Mouse (Mus musculus): ENCODE measurements around the gene AI837181. TPM values are rescaled to one million over a fixed set of nuclear protein-coding genes. Genes with fewer than 3 reads are reported as not detected.

AI837181 gene
- total RNA-seq, 2 experiments from 2014 or later: 66.4 to 69.8 TPM

GRCm38 (mm10) chr19:5473720-5474119 lies 48.8 kb downstream of the AI837181 start, which contains the start of gene Efemp2:
TSS of gene Efemp2 (plus strand) at chr19:5473954.
- peak; percentile 57 to 68 for DNase-seq

GRCm38 (mm10) chr19:5474281-5475068 lies 49.5 kb downstream of the AI837181 start:
- no peak for DNase-seq

- no peak for DNase-seq
Measured at GRCm38 (mm10) chr19:5475069-5475714, 50.2 kb downstream of the AI837181 start.

Other genes starting within 250 kb of the AI837181 start
- 10 to 100 TPM; 52.5 to 55.0 TPM for gene Pacs1, start 152.0 kb upstream of the AI837181 start, total RNA-seq (2021)
- gene Sf3b2, start 129.7 kb upstream of the AI837181 start, total RNA-seq (2021): 100 to 1,000 TPM; 204 to 205 TPM
- 100 to 1,000 TPM; 110 TPM for gene Gal3st3, start 126.8 kb upstream of the AI837181 start, total RNA-seq (2021)
- not detected for gene Catsper1, start 89.4 kb upstream of the AI837181 start, total RNA-seq (2021)
- gene Cst6, start 75.6 kb upstream of the AI837181 start, total RNA-seq (2021): 1 to 10 TPM; 7.3 to 7.7 TPM
- gene Eif1ad, start 58.4 kb upstream of the AI837181 start, total RNA-seq (2021): 10 to 100 TPM; 20.6 to 21.3 TPM
- 10 to 100 TPM; 80.9 to 90.9 TPM for gene Banf1, start 58.0 kb upstream of the AI837181 start, total RNA-seq (2021)
- gene Sart1, start 36.4 kb upstream of the AI837181 start, total RNA-seq (2021): 100 to 1,000 TPM in 1 of 2 experiments, 10 to 100 TPM in 1; 97.9 to 104 TPM
- gene Tsga10ip, start 22.6 kb upstream of the AI837181 start, total RNA-seq (2021): not detected
- gene Drap1, start 165 bp upstream of the AI837181 start, total RNA-seq (2021): 100 to 1,000 TPM; 291 to 298 TPM
- not detected for gene Fosl1, start 22.4 kb downstream of the AI837181 start, total RNA-seq (2021)
- 10 to 100 TPM; 34.8 to 38.3 TPM for gene Ccdc85b, start 32.8 kb downstream of the AI837181 start, total RNA-seq (2021)
- gene Fibp, start 35.5 kb downstream of the AI837181 start, total RNA-seq (2021): 10 to 100 TPM; 85.5 to 86.3 TPM
- not detected for gene Ctsw, start 43.4 kb downstream of the AI837181 start, total RNA-seq (2021)
- gene Efemp2, start 48.8 kb downstream of the AI837181 start, total RNA-seq (2021): 10 to 100 TPM; 10.9 to 12.4 TPM
- 10 to 100 TPM; 37.6 to 39.3 TPM for gene Mus81, start 63.3 kb downstream of the AI837181 start, total RNA-seq (2021)
- gene Cfl1, start 65.3 kb downstream of the AI837181 start, total RNA-seq (2021): 1,000 to 10,000 TPM; 1,234 to 1,394 TPM
- 1 to 10 TPM; 5.4 to 8.8 TPM for gene 1700020D05Rik, start 78.6 kb downstream of the AI837181 start, total RNA-seq (2021)
- 10 to 100 TPM; 80.5 to 83.5 TPM for gene Snx32, start 85.4 kb downstream of the AI837181 start, total RNA-seq (2021)
- gene Ovol1, start 135.5 kb downstream of the AI837181 start, total RNA-seq (2021): not detected
- gene Ap5b1, start 142.9 kb downstream of the AI837181 start, total RNA-seq (2021): 1 to 10 TPM; 5.8 to 7.0 TPM
- gene Rnaseh2c, start 176.7 kb downstream of the AI837181 start, total RNA-seq (2021): 10 to 100 TPM; 80.2 to 88.0 TPM
- gene Kat5, start 185.1 kb downstream of the AI837181 start, total RNA-seq (2021): 10 to 100 TPM; 80.1 to 91.1 TPM
- gene Rela, start 212.3 kb downstream of the AI837181 start, total RNA-seq (2021): 10 to 100 TPM; 17.2 to 17.7 TPM
- gene Sipa1, start 238.6 kb downstream of the AI837181 start, total RNA-seq (2021): 10 to 100 TPM; 16.6 to 18.0 TPM

All from layer of hippocampus, postnatal 36 days (tissue).